Mouse (Mus musculus) forebrain, embryonic 12.5 days (tissue): ENCODE measurements around the gene Nlrp10. TPM values are rescaled to one million over a fixed set of nuclear protein-coding genes. Genes with fewer than 3 reads are reported as not detected.

Experiments used
- ATAC-seq: fragments of 200-750 bp; cut with Nextera tagmentation; 2 replicates; pipeline ENCODE4 v1.8.0; 2017; ENCODE audit warnings: moderate TSS enrichment; ENCODE audit not compliant: low FRiP score
- H3K27ac ChIP-seq: fragments of 300-500 bp; sonication (generic); 2 replicates; pipeline ENCODE4 v1.5.1; 2016; ENCODE audit warnings: mild to moderate bottlenecking
- H3K27me3 ChIP-seq: fragments of 300-500 bp; sonication (generic); 2 replicates; pipeline ENCODE4 v1.6.1; 2016; ENCODE audit warnings: mild to moderate bottlenecking
- H3K36me3 ChIP-seq: fragments of 300-500 bp; sonication (generic); replicated peaks from 2 replicates; pipeline ENCODE4 v1.6.1; 2016; ENCODE audit warnings: mild to moderate bottlenecking
- H3K4me1 ChIP-seq: fragments of 300-500 bp; sonication (generic); 2 replicates; pipeline ENCODE4 v1.6.1; 2016
- H3K4me2 ChIP-seq: fragments of 300-500 bp; sonication (generic); 2 replicates; pipeline ENCODE4 v1.6.1; 2016; ENCODE audit warnings: mild to moderate bottlenecking, moderate library complexity
- H3K4me3 ChIP-seq: fragments of 300-500 bp; sonication (generic); replicated peaks from 2 replicates; pipeline ENCODE4 v1.5.1; 2016; ENCODE audit warnings: mild to moderate bottlenecking
- H3K9ac ChIP-seq: fragments of 300-500 bp; sonication (generic); 2 replicates; pipeline ENCODE4 v1.6.1; 2016; ENCODE audit warnings: mild to moderate bottlenecking
- H3K9me3 ChIP-seq: fragments of 300-500 bp; sonication (generic); 2 replicates; pipeline ENCODE4 v1.6.1; 2016
- WGBS: fragments of 180-500 bp; shearing (Covaris S2); methylation state at CpG from one replicate; pipeline ENCODE4 v1.1.7; 2016; 5-methylcytosine and 5-hydroxymethylcytosine counted together
- polyA plus RNA-seq: library from polyadenylated mRNA; unstranded; fragments of >200 nt; fragmentation: Nextera tagmentation; extraction: Ambion mirVana; gene quantifications from 2 replicates; pipeline ENCODE4 v1.2.1, GENCODE M21; 2016

Nlrp10 gene
- polyA plus RNA-seq, 1 experiment from 2014 or later, result not detected

- Histone ChIP-seq H3K4me2 (no peak overlapping the region), H3K27me3 (peaks cover 4% of the 10 kb centered on the region), H3K4me1 (peaks cover 5% of the 10 kb centered on the region; the same call in 1 of the 2 replicates), H3K9me3 (no peaks in the 10 kb centered on the region), H3K9ac (no peak overlapping the region), H3K27ac (no peak overlapping the region), H3K4me3 (no peak overlapping the region), H3K36me3 (peaks cover 59% of the 10 kb centered on the region)
- peak; percentile 68 for ATAC-seq
- 2% methylated on average over 2 of the region's 2 CpGs for WGBS
Observed at GRCm38 (mm10) chr7:108944002-108944401, 14.0 kb upstream of the Nlrp10 start.

GRCm38 (mm10) chr7:108941466-108941865 is 11.5 kb upstream of the Nlrp10 start:
- no peaks in the 10 kb centered on the region for H3K27me3 ChIP-seq
- H3K9me3 ChIP-seq, result no peaks in the 10 kb centered on the region
- H3K9ac ChIP-seq, result no peak overlapping the region
- H3K4me1 ChIP-seq, result no peaks in the 10 kb centered on the region; the same call in 1 of the 2 replicates
- peaks cover 80% of the 10 kb centered on the region for H3K36me3 ChIP-seq
- H3K27ac ChIP-seq, result no peak overlapping the region
- no peak overlapping the region for H3K4me3 ChIP-seq
- ATAC-seq, result no peak
- 94% methylated on average over 9 of the region's 9 CpGs for WGBS
- no peak overlapping the region for H3K4me2 ChIP-seq

- no peaks in the 10 kb centered on the region for H3K9me3 ChIP-seq
- H3K36me3 ChIP-seq, result peaks cover 54% of the 10 kb centered on the region
- 0 out of 2 replicates have a peak overlapping the region, but pooled peaks have one; percentile 84 for H3K4me2 ChIP-seq
- H3K27ac ChIP-seq, result no peak overlapping the region
- H3K4me3 ChIP-seq, result no peak overlapping the region
- H3K4me1 ChIP-seq, result peaks cover 16% of the 10 kb centered on the region
- H3K27me3 ChIP-seq, result no peaks in the 10 kb centered on the region
- no peak overlapping the region for H3K9ac ChIP-seq
- no peak for ATAC-seq
- WGBS, result 95% methylated on average over 4 of the region's 4 CpGs
Observed at GRCm38 (mm10) chr7:108936591-108936990, 6.6 kb upstream of the Nlrp10 start.

- Histone ChIP-seq H3K9me3 (no peaks in the 10 kb centered on the region), H3K36me3 (peaks cover 43% of the 10 kb centered on the region), H3K27ac (no peak overlapping the region), H3K4me2 (peak overlapping the region; percentile 84), H3K4me1 (peaks cover 16% of the 10 kb centered on the region), H3K9ac (peak overlapping the region; percentile 95), H3K27me3 (0 out of 2 replicates have a peak, but pooled peaks cover 4% of the 10 kb centered on the region), H3K4me3 (peak overlapping the region; percentile 98)
- WGBS, result 91% methylated on average over 7 of the region's 7 CpGs
- ATAC-seq, result no peak
Observed at GRCm38 (mm10) chr7:108935411-108935810, 5.4 kb upstream of the Nlrp10 start.

GRCm38 (mm10) chr7:108934836-108935235 is 4.9 kb upstream of the Nlrp10 start:
- peak overlapping the region; percentile 95 for H3K9ac ChIP-seq
- H3K9me3 ChIP-seq, result no peaks in the 10 kb centered on the region
- WGBS, result 5% methylated on average over 8 of the region's 8 CpGs
- H3K27ac ChIP-seq, result no peak overlapping the region
- H3K36me3 ChIP-seq, result peaks cover 37% of the 10 kb centered on the region
- peaks cover 16% of the 10 kb centered on the region for H3K4me1 ChIP-seq
- 0 out of 2 replicates have a peak, but pooled peaks cover 4% of the 10 kb centered on the region for H3K27me3 ChIP-seq
- ATAC-seq, result no peak
- H3K4me2 ChIP-seq, result peak overlapping the region; percentile 84
- peak overlapping the region; percentile 98 for H3K4me3 ChIP-seq

- peaks cover 16% of the 10 kb centered on the region for H3K4me1 ChIP-seq
- H3K27ac ChIP-seq, result peak within 1 kb of the TSS; percentile 84
- H3K4me2 ChIP-seq, result peak within 1 kb of the TSS; percentile 84
- peak; percentile 98 for ATAC-seq
- H3K36me3 ChIP-seq, result peaks cover 29% of the 10 kb centered on the region
- H3K9me3 ChIP-seq, result no peaks in the 10 kb centered on the region
- WGBS, result 3% methylated on average over 50 of the region's 50 CpGs
- H3K4me3 ChIP-seq, result peak within 1 kb of the TSS; percentile 98
- 0 out of 2 replicates have a peak, but pooled peaks cover 4% of the 10 kb centered on the region for H3K27me3 ChIP-seq
- H3K9ac ChIP-seq, result peak within 1 kb of the TSS; percentile 95
Observed at GRCm38 (mm10) chr7:108933794-108934731, 4.1 kb upstream of the Nlrp10 start, which contains the start of gene Eif3f. Gene Eif3f, plus strand, starts transcription at chr7:108934417.

GRCm38 (mm10) chr7:108928280-108929188 is 1.4 kb downstream of the Nlrp10 start:
- H3K36me3 ChIP-seq, result no peaks in the 10 kb centered on the region
- no peak overlapping the region for H3K27ac ChIP-seq
- ATAC-seq, result no peak
- H3K4me3 ChIP-seq, result no peak overlapping the region
- H3K4me2 ChIP-seq, result no peak overlapping the region
- no peaks in the 10 kb centered on the region for H3K4me1 ChIP-seq
- H3K27me3 ChIP-seq, result 0 out of 2 replicates have a peak, but pooled peaks cover 7% of the 10 kb centered on the region
- WGBS, result 84% methylated on average over 11 of the region's 11 CpGs
- H3K9ac ChIP-seq, result no peak overlapping the region
- H3K9me3 ChIP-seq, result no peaks in the 10 kb centered on the region

- no peak overlapping the region for H3K27ac ChIP-seq
- ATAC-seq, result no peak
- no peak overlapping the region for H3K9ac ChIP-seq
- no peaks in the 10 kb centered on the region for H3K36me3 ChIP-seq
- no peak overlapping the region for H3K4me2 ChIP-seq
- no peak overlapping the region for H3K4me3 ChIP-seq
- H3K9me3 ChIP-seq, result no peaks in the 10 kb centered on the region
- 0 out of 2 replicates have a peak, but pooled peaks cover 7% of the 10 kb centered on the region for H3K27me3 ChIP-seq
- 66% methylated on average over 4 of the region's 4 CpGs for WGBS
- no peaks in the 10 kb centered on the region for H3K4me1 ChIP-seq
Observed at GRCm38 (mm10) chr7:108927043-108927442, 2.9 kb downstream of the Nlrp10 start.

- ATAC-seq, result no peak
- Histone ChIP-seq H3K4me1 (no peaks in the 10 kb centered on the region), H3K36me3 (no peaks in the 10 kb centered on the region), H3K27me3 (no peaks in the 10 kb centered on the region), H3K4me3 (no peak overlapping the region), H3K9ac (no peak overlapping the region), H3K27ac (no peak overlapping the region), H3K9me3 (no peaks in the 10 kb centered on the region), H3K4me2 (no peak overlapping the region)
- 79% methylated on average over 2 of the region's 2 CpGs for WGBS
Observed at GRCm38 (mm10) chr7:108903969-108904368, 26.0 kb downstream of the Nlrp10 start.

GRCm38 (mm10) chr7:108894320-108894719 is 35.7 kb downstream of the Nlrp10 start, which contains the start of gene Olfr519:
Gene Olfr519, minus strand, starts transcription at chr7:108894420.
- Histone ChIP-seq H3K4me2 (no peak within 1 kb of the TSS), H3K4me1 (no peaks in the 10 kb centered on the region), H3K27ac (no peak within 1 kb of the TSS), H3K27me3 (no peaks in the 10 kb centered on the region), H3K4me3 (no peak within 1 kb of the TSS), H3K9me3 (no peaks in the 10 kb centered on the region), H3K36me3 (no peaks in the 10 kb centered on the region), H3K9ac (no peak within 1 kb of the TSS)
- ATAC-seq, result no peak
- WGBS, result 84% methylated on average over 5 of the region's 5 CpGs

- H3K9ac ChIP-seq, result no peak within 1 kb of the TSS
- H3K4me3 ChIP-seq, result no peak within 1 kb of the TSS
- no peaks in the 10 kb centered on the region for H3K9me3 ChIP-seq
- H3K4me1 ChIP-seq, result no peaks in the 10 kb centered on the region
- no peak within 1 kb of the TSS for H3K27ac ChIP-seq
- no peaks in the 10 kb centered on the region for H3K36me3 ChIP-seq
- H3K27me3 ChIP-seq, result no peaks in the 10 kb centered on the region
- no peak within 1 kb of the TSS for H3K4me2 ChIP-seq
- 81% methylated on average over 4 of the region's 4 CpGs for WGBS
- no peak for ATAC-seq
Observed at GRCm38 (mm10) chr7:108884906-108885305, 45.1 kb downstream of the Nlrp10 start, which contains the start of gene Olfr518. Gene Olfr518, minus strand, starts transcription at chr7:108885006.

- Histone ChIP-seq H3K9ac (no peak within 1 kb of the TSS), H3K4me2 (no peak within 1 kb of the TSS), H3K27me3 (no peaks in the 10 kb centered on the region), H3K9me3 (no peaks in the 10 kb centered on the region), H3K36me3 (no peaks in the 10 kb centered on the region), H3K27ac (no peak within 1 kb of the TSS), H3K4me1 (no peaks in the 10 kb centered on the region), H3K4me3 (no peak within 1 kb of the TSS)
- 68% methylated on average over 2 of the region's 2 CpGs for whole genome bisulfite sequencing
- ATAC-seq, result no peak
Observed at GRCm38 (mm10) chr7:108872279-108872678, 57.7 kb downstream of the Nlrp10 start, which contains the start of gene Olfr517. Gene Olfr517, minus strand, starts transcription at chr7:108872379.
